Mouse (Mus musculus): ENCODE results near the gene Mical2. TPM values are rescaled to one million over a fixed set of nuclear protein-coding genes. Genes with fewer than 3 reads are reported as not detected.

The Mical2 gene
- total and polyA plus RNA-seq, 3 experiments: not detected

DNA sequence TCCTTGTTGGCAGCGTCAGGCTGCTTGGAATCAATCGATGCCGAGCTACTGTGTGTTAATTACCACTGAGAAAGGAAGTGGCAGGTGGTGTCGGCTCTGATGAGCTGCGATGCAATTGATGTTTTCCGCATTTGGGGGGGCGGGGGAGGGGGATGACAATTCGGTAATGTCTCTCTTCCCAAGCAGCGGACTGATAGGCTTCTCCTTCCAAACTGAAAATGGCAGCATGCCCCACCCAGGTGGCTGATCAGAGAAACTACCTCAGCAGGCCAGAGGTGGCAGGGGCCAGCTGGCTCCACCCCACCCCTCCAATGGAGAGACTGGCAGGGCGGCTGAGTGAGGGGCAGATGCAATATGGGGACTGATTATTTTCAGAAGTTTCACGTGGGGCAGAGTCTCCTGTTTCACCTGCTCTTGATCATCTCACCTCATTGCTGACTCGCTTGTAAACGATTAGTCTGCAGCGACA lies 190.4 kb downstream of the Mical2 start:
- no peak for TF ChIP-seq JUND (IDR thresholded peaks at IDR 0.05; ENCODE audit: low read depth, low read length)
- TF ChIP-seq UBTF (IDR thresholded peaks at IDR 0.05; ENCODE audit: borderline replicate concordance, insufficient read depth, low read depth, low read length): no peak
- TF ChIP-seq TAL1 (IDR thresholded peaks at IDR 0.05; ENCODE audit: low read length): no peak
- TF ChIP-seq POLR2A (IDR thresholded peaks at IDR 0.05; ENCODE audit: control insufficient read depth in 1 of 2, insufficient read depth in 1 of 2, low read depth in 1 of 2, low read length in 2 of 2, poor library complexity in 1 of 2): no peak
- no peak for TF ChIP-seq CTCF (IDR thresholded peaks at IDR 0.05 in 2 of 3, conservative IDR thresholded peaks at IDR 0.05 in 1 of 3; ENCODE audit: control insufficient read depth in 1 of 3, insufficient read depth in 1 of 3, low read depth in 2 of 3, low read length in 3 of 3, poor library complexity in 1 of 3, severe bottlenecking in 1 of 3)
- no peak for TF ChIP-seq NELFE (IDR thresholded peaks at IDR 0.05; ENCODE audit: low read depth, low read length)
- no peak for TF ChIP-seq POLR2AphosphoS2 (IDR thresholded peaks at IDR 0.05; ENCODE audit: low read length)
- TF ChIP-seq ETS1 (IDR thresholded peaks at IDR 0.05; ENCODE audit: low read depth, low read length): no peak
- TF ChIP-seq GABPA (IDR thresholded peaks at IDR 0.05; ENCODE audit: low read depth, low read length): no peak
- TF ChIP-seq ELF1 (IDR thresholded peaks at IDR 0.05; ENCODE audit: low read depth, low read length): no peak
- TF ChIP-seq ZC3H11A (IDR thresholded peaks at IDR 0.05; ENCODE audit: low read depth, low read length): no peak
- no peak for TF ChIP-seq ZNF384 (IDR thresholded peaks at IDR 0.05; ENCODE audit: low read depth, low read length)
- no peak for TF ChIP-seq ZKSCAN1 (IDR thresholded peaks at IDR 0.05; ENCODE audit: low read depth, low read length)
- no peak for TF ChIP-seq RAD21 (IDR thresholded peaks at IDR 0.05; ENCODE audit: low read depth, low read length)
- TF ChIP-seq E2F4 (IDR thresholded peaks at IDR 0.05; ENCODE audit: borderline replicate concordance, low read depth, low read length): no peak
- TF ChIP-seq NRF1 (IDR thresholded peaks at IDR 0.05; ENCODE audit: insufficient read depth, low read depth, low read length, poor library complexity, severe bottlenecking): no peak
- no peak for TF ChIP-seq MAX (IDR thresholded peaks at IDR 0.05; ENCODE audit: low read length)

DNA sequence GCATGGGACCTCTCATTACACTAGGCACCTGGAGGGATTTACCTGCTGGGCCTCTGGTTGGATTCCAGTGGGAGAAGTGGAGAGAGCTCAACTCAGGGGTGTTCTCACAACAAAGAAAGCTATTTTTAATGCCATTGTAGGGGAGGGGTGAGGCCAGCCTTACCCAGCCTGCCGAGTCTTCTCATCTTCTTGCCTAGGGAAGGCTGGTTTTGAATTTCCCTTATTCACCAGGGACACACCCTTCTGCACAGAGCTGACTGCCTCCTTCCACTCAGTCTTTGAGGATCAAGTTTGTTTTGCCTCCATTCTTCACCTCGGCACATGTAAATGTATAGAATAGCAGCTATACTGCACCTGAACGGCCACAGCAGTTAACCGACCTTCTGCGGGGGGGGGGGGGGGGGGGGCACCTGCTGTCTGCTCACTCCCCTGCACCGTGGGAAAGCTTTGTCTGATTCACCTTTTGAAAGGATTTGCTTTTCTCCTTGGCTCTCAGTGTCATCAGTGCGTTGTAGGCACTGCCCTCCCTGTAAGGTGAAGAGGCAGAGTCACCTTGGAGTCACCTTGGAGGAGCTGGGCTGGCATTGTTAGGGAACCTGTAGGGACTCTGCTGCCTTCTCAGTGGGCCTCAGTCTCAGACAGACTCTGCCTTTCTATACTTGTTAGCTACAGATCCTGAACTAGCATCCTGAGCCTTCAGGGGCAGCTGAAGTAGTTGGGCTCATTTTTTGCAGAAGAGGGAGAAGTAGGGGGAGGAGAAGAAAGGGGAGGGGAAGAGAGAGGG lies 191.3 kb downstream of the Mical2 start:
- no peaks in the 10 kb centered on the region for H3K36me3 ChIP-seq (ENCODE audit: control insufficient read depth in 1 of 2, insufficient read depth in 2 of 2, low read length in 2 of 2)
- H3K9me3 ChIP-seq (replicated peaks; ENCODE audit: insufficient read depth, low read length): no peaks in the 10 kb centered on the region
- TF ChIP-seq BHLHE40 (IDR thresholded peaks at IDR 0.05; ENCODE audit: borderline replicate concordance, low read depth, low read length): no peak
- no peak for TF ChIP-seq POLR2AphosphoS5 (IDR thresholded peaks at IDR 0.05; ENCODE audit: borderline replicate concordance, low read depth, low read length)
- TF ChIP-seq MAFK (IDR thresholded peaks at IDR 0.05; ENCODE audit: borderline replicate concordance, low read depth, low read length): no peak
- TF ChIP-seq MEF2A (IDR thresholded peaks at IDR 0.05; ENCODE audit: extremely low read depth, insufficient replicate concordance, low read depth, low read length, poor library complexity, severe bottlenecking): no peak
- no peak for TF ChIP-seq SMC3 (IDR thresholded peaks at IDR 0.05; ENCODE audit: low read depth, low read length)
- TF ChIP-seq ELF1 (IDR thresholded peaks at IDR 0.05; ENCODE audit: low read depth, low read length): no peak
- TF ChIP-seq TAL1 (IDR thresholded peaks at IDR 0.05; ENCODE audit: low read length): no peak
- TF ChIP-seq TBP (IDR thresholded peaks at IDR 0.05; ENCODE audit: low read depth, low read length): no peak
- TF ChIP-seq EP300 (IDR thresholded peaks at IDR 0.05; ENCODE audit: low read depth in 1 of 2, low read length in 2 of 2): no peak
- no peak for TF ChIP-seq USF1 (IDR thresholded peaks at IDR 0.05; ENCODE audit: low read depth, low read length)
- no peak for TF ChIP-seq POLR2AphosphoS2 (IDR thresholded peaks at IDR 0.05; ENCODE audit: low read length)
- TF ChIP-seq ETS1 (IDR thresholded peaks at IDR 0.05; ENCODE audit: low read depth, low read length): no peak
- no peak for TF ChIP-seq MYC (IDR thresholded peaks at IDR 0.05; ENCODE audit: low read depth, low read length)
- no peak for TF ChIP-seq MAX (IDR thresholded peaks at IDR 0.05; ENCODE audit: low read length)
- TF ChIP-seq MAZ (IDR thresholded peaks at IDR 0.05; ENCODE audit: low read depth, low read length): no peak
- TF ChIP-seq GATA1 (IDR thresholded peaks at IDR 0.05; ENCODE audit: low read depth, low read length): no peak
- no peak for TF ChIP-seq RAD21 (IDR thresholded peaks at IDR 0.05; ENCODE audit: low read depth, low read length)
- no peak for TF ChIP-seq RCOR1 (IDR thresholded peaks at IDR 0.05; ENCODE audit: low read depth, low read length)
- TF ChIP-seq NELFE (IDR thresholded peaks at IDR 0.05; ENCODE audit: low read depth, low read length): no peak
- no peak for TF ChIP-seq JUND (IDR thresholded peaks at IDR 0.05; ENCODE audit: low read depth, low read length)
- H3K79me2 ChIP-seq (ENCODE audit: control insufficient read depth, insufficient read depth, low read length, poor library complexity): no peaks in the 10 kb centered on the region
- no peaks in the 10 kb centered on the region for H3K4me1 ChIP-seq (ENCODE audit: control insufficient read depth in 1 of 2, insufficient read depth in 2 of 2, low read length in 2 of 2)
- DNase-seq (ENCODE audit: low read depth, low spot score): no peak
- no peak overlapping the region for H3K4me3 ChIP-seq (ENCODE audit: control insufficient read depth in 1 of 2, insufficient read depth in 1 of 2, low read depth in 2 of 2, low read length in 2 of 2)
- H3K9ac ChIP-seq (ENCODE audit: control insufficient read depth, low read depth, low read length, poor library complexity, severe bottlenecking): no peak overlapping the region
- H3K27ac ChIP-seq (ENCODE audit: control insufficient read depth, low read depth, low read length): no peak overlapping the region
- H3K27me3 ChIP-seq (ENCODE audit: control insufficient read depth in 1 of 2, insufficient read depth in 2 of 2, low read length in 2 of 2): no peaks in the 10 kb centered on the region

More for the DNA sequence above, 190.4 kb downstream of the Mical2 start:
- Histone ChIP-seq H3K9ac (ENCODE audit: control insufficient read depth, low read depth, low read length, poor library complexity, severe bottlenecking) (no peak overlapping the region), H3K27ac (ENCODE audit: control insufficient read depth, low read depth, low read length) (no peak overlapping the region), H3K9me3 (replicated peaks; ENCODE audit: insufficient read depth, low read length) (no peaks in the 10 kb centered on the region), H3K4me1 (ENCODE audit: control insufficient read depth in 1 of 2, insufficient read depth in 2 of 2, low read length in 2 of 2) (no peaks in the 10 kb centered on the region), H3K27me3 (ENCODE audit: control insufficient read depth in 1 of 2, insufficient read depth in 2 of 2, low read length in 2 of 2) (no peaks in the 10 kb centered on the region), H3K4me3 (ENCODE audit: control insufficient read depth in 1 of 2, insufficient read depth in 1 of 2, low read depth in 2 of 2, low read length in 2 of 2) (no peak overlapping the region), H3K36me3 (ENCODE audit: control insufficient read depth in 1 of 2, insufficient read depth in 2 of 2, low read length in 2 of 2) (no peaks in the 10 kb centered on the region), H3K79me2 (ENCODE audit: control insufficient read depth, insufficient read depth, low read length, poor library complexity) (no peaks in the 10 kb centered on the region)
- no peak for DNase-seq (ENCODE audit: low read depth, low spot score)
